Mouse (Mus musculus): ENCODE measurements around the gene Rap1gap2. TPM values are rescaled to one million over a fixed set of nuclear protein-coding genes. Genes with fewer than 3 reads are reported as not detected.
A peak's percentile ranks its signal among the peaks of the same experiment; 100 is the strongest.

Gene Rap1gap2
- polyA plus RNA-seq, 1 experiment from 2014 or later, result 11.4 TPM

GRCm38 (mm10) chr11:74415736-74416135 is 195.0 kb downstream of the Rap1gap2 start:
- no peak overlapping the region for H3K4me2 ChIP-seq (ENCODE audit: low read length)
- DNase-seq (ENCODE audit: low spot score), result no peak
- no peak overlapping the region for H3K27ac ChIP-seq
- no peak for TF ChIP-seq CTCF (IDR thresholded peaks at IDR 0.05; ENCODE audit: low read depth)
- no peak overlapping the region for H3K4me3 ChIP-seq (replicated peaks; ENCODE audit: low read depth, low read length)
- 0 out of 2 replicates have a peak, but pooled peaks cover 3% of the 10 kb centered on the region for H3K36me3 ChIP-seq (ENCODE audit: insufficient read depth, low read length)
- H3K9me3 ChIP-seq (replicated peaks; ENCODE audit: low read length), result no peaks in the 10 kb centered on the region
- H3K27me3 ChIP-seq (ENCODE audit: insufficient read depth, low read length), result no peaks in the 10 kb centered on the region
- H3K4me1 ChIP-seq (replicated peaks; ENCODE audit: insufficient read depth, low read length), result no peaks in the 10 kb centered on the region
- WGBS, result 74% methylated on average over 12 of the region's 12 CpGs
- no peak for ATAC-seq (replicated peaks; ENCODE audit: low FRiP score, low read depth)
- H3K9ac ChIP-seq (ENCODE audit: low read depth, low read length), result no peak overlapping the region

DNA sequence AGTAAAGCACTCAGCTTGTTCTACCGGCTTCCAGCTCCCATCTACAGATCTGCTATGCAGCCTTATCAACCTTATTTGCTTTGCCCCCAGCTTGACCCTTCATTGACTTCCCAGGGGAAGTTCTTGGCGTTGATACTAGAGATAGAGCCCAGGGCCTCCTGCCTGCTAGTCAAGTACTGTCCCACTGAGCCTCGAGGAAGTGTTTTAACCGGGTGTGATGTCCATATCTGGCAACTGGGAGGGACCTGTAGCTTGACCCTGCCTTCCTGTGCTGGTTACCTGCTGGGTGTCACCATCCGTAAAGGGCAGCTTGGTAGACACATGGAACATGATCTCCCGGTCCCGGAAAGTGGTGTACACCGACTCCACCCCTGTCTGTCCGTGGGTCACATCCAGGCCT is 196.6 kb downstream of the Rap1gap2 start:
- no peak for TF ChIP-seq CTCF (IDR thresholded peaks at IDR 0.05; ENCODE audit: low read depth)
- H3K4me1 ChIP-seq (replicated peaks; ENCODE audit: insufficient read depth, low read length), result peaks cover 7% of the 10 kb centered on the region; the same call in 1 of the 2 replicates
- H3K9me3 ChIP-seq (replicated peaks; ENCODE audit: low read length), result no peaks in the 10 kb centered on the region
- 49% methylated on average over 9 of the region's 9 CpGs for WGBS
- no peaks in the 10 kb centered on the region for H3K27me3 ChIP-seq (ENCODE audit: insufficient read depth, low read length)
- H3K9ac ChIP-seq (ENCODE audit: low read depth, low read length), result no peak overlapping the region
- no peak for ATAC-seq (replicated peaks; ENCODE audit: low FRiP score, low read depth)
- no peak overlapping the region for H3K27ac ChIP-seq
- H3K4me3 ChIP-seq (replicated peaks; ENCODE audit: low read depth, low read length), result no peak overlapping the region
- H3K4me2 ChIP-seq (ENCODE audit: low read length), result no peak overlapping the region
- H3K36me3 ChIP-seq (ENCODE audit: insufficient read depth, low read length), result 0 out of 2 replicates have a peak, but pooled peaks cover 3% of the 10 kb centered on the region
- DNase-seq (ENCODE audit: low spot score), result no peak

DNA sequence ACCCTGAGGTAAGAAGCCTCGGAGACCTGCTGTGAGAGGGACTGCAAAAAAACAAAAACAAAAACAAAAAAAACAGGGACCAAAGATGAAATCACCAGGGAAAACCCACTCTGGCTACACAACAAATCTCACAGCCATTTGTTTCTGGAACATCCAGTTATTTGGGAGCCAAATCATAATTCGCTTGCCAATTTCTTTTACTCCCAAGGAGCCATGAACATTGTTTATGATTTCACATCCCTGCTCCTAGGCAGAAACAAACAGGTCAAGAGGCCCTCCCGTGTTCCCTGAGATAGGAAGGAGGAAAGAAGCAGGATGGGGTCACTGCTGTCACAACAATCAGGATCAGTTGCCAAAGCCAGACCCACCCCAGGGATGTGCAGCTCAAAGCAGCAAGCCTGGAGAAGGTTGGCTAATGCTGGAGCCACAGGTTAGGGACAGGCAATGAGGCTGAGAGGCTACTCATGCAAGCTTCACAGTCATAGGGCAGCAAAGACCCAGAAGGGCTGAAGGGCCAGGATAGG is 197.2 kb downstream of the Rap1gap2 start:
- no peak for DNase-seq (ENCODE audit: low spot score)
- no peak overlapping the region for H3K9ac ChIP-seq (ENCODE audit: low read depth, low read length)
- no peak for TF ChIP-seq CTCF (IDR thresholded peaks at IDR 0.05; ENCODE audit: low read depth)

GRCm38 (mm10) chr11:74412462-74412861 is 198.3 kb downstream of the Rap1gap2 start:
- H3K9me3 ChIP-seq (replicated peaks; ENCODE audit: low read length), result no peaks in the 10 kb centered on the region
- TF ChIP-seq CTCF (IDR thresholded peaks at IDR 0.05; ENCODE audit: low read depth), result no peak

More for the DNA sequence above, 197.2 kb downstream of the Rap1gap2 start:
- ATAC-seq (replicated peaks; ENCODE audit: low FRiP score, low read depth), result no peak
- no peaks in the 10 kb centered on the region for H3K27me3 ChIP-seq (ENCODE audit: insufficient read depth, low read length)
- no peak overlapping the region for H3K27ac ChIP-seq
- H3K36me3 ChIP-seq (ENCODE audit: insufficient read depth, low read length), result 0 out of 2 replicates have a peak, but pooled peaks cover 3% of the 10 kb centered on the region
- WGBS, result 55% methylated on average over 3 of the region's 3 CpGs
- peaks cover 13% of the 10 kb centered on the region for H3K4me1 ChIP-seq (replicated peaks; ENCODE audit: insufficient read depth, low read length)
- H3K4me2 ChIP-seq (ENCODE audit: low read length), result no peak overlapping the region
- no peak overlapping the region for H3K4me3 ChIP-seq (replicated peaks; ENCODE audit: low read depth, low read length)
- H3K9me3 ChIP-seq (replicated peaks; ENCODE audit: low read length), result no peaks in the 10 kb centered on the region

DNA sequence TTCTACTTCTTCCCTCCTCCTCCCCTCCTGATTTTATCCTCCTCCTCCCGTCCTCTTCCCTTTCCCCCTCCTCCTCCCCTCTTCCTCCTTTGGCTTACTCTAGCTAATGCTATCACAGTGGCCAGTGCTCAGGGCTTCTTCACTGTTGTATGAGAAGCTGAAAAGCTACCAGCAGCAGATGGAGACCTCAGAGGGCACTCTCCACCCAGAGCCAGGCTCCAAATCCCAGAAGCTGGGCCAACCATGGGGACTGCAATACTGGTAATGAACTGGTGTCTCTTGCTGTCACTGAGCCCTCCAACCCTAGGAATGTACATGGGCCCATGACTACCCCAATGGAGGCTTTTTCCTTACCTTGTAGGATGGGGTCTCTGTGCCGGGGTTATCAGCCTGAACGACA is 198.8 kb downstream of the Rap1gap2 start:
- DNase-seq (ENCODE audit: low spot score) (no peak), ATAC-seq (replicated peaks; ENCODE audit: low FRiP score, low read depth) (no peak)
- 0 out of 2 replicates have a peak, but pooled peaks cover 3% of the 10 kb centered on the region for H3K36me3 ChIP-seq (ENCODE audit: insufficient read depth, low read length)
- H3K4me2 ChIP-seq (ENCODE audit: low read length), result no peak overlapping the region
- peaks cover 21% of the 10 kb centered on the region for H3K4me1 ChIP-seq (replicated peaks; ENCODE audit: insufficient read depth, low read length)
- H3K27me3 ChIP-seq (ENCODE audit: insufficient read depth, low read length), result no peaks in the 10 kb centered on the region
- TF ChIP-seq CTCF (IDR thresholded peaks at IDR 0.05; ENCODE audit: low read depth), result no peak
- H3K4me3 ChIP-seq (replicated peaks; ENCODE audit: low read depth, low read length), result no peak overlapping the region
- H3K9ac ChIP-seq (ENCODE audit: low read depth, low read length), result no peak overlapping the region
- 77% methylated on average over 3 of the region's 3 CpGs for WGBS
- H3K27ac ChIP-seq, result no peak overlapping the region
- no peaks in the 10 kb centered on the region for H3K9me3 ChIP-seq (replicated peaks; ENCODE audit: low read length)

More at GRCm38 (mm10) chr11:74412462-74412861, 198.3 kb downstream of the Rap1gap2 start:
- Histone ChIP-seq H3K27ac (no peak overlapping the region), H3K4me1 (replicated peaks; ENCODE audit: insufficient read depth, low read length) (peaks cover 21% of the 10 kb centered on the region), H3K9ac (ENCODE audit: low read depth, low read length) (no peak overlapping the region), H3K4me2 (ENCODE audit: low read length) (no peak overlapping the region), H3K4me3 (replicated peaks; ENCODE audit: low read depth, low read length) (no peak overlapping the region), H3K27me3 (ENCODE audit: insufficient read depth, low read length) (no peaks in the 10 kb centered on the region), H3K36me3 (ENCODE audit: insufficient read depth, low read length) (0 out of 2 replicates have a peak, but pooled peaks cover 3% of the 10 kb centered on the region)
- no peak for ATAC-seq (replicated peaks; ENCODE audit: low FRiP score, low read depth)
- 70% methylated on average over 3 of the region's 3 CpGs for WGBS
- DNase-seq (ENCODE audit: low spot score), result no peak

DNA sequence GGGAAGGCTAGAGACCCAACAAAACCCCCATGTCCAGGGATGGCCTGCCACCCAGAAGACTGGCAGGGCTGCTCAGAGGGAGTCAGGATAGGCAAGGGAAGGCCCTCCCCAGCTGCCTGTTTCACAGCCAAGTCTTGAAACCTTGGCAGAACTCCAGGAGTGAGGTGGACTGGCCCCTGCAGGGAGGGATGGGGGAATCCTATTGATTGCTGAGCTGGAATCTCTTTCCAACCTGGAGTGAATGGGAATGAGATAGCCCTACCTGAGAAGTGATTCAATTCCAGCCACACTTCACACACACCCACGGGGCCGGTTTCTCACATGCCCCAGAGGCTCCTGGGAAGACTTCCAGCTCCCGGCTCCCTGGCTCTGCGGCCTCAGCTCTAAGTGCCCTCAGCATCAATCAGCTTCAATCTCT is 200.9 kb downstream of the Rap1gap2 start:
- ATAC-seq (replicated peaks; ENCODE audit: low FRiP score, low read depth), result no peak; the same call in 1 of the 2 replicates
- H3K4me2 ChIP-seq (ENCODE audit: low read length), result no peak overlapping the region
- peak overlapping the region; percentile 31; the same call in 1 of the 2 replicates for H3K27ac ChIP-seq
- DNase-seq (ENCODE audit: low spot score), result peak; percentile 19
- no peaks in the 10 kb centered on the region for H3K27me3 ChIP-seq (ENCODE audit: insufficient read depth, low read length)
- no peaks in the 10 kb centered on the region for H3K9me3 ChIP-seq (replicated peaks; ENCODE audit: low read length)
- TF ChIP-seq CTCF (IDR thresholded peaks at IDR 0.05; ENCODE audit: low read depth), result no peak
- H3K4me3 ChIP-seq (replicated peaks; ENCODE audit: low read depth, low read length), result no peak overlapping the region
- 64% methylated on average over 4 of the region's 4 CpGs for WGBS
- H3K36me3 ChIP-seq (ENCODE audit: insufficient read depth, low read length), result 0 out of 2 replicates have a peak, but pooled peaks cover 3% of the 10 kb centered on the region
- no peak overlapping the region for H3K9ac ChIP-seq (ENCODE audit: low read depth, low read length)
- peaks cover 21% of the 10 kb centered on the region for H3K4me1 ChIP-seq (replicated peaks; ENCODE audit: insufficient read depth, low read length)

Data from kidney, postnatal 0 days (tissue).